Mouse (Mus musculus): ENCODE measurements at regions not wholly inside any gene's neighbourhood (a gene's known extent, or its start where the extent isn't known, plus 50 kb on each side); places are given as distances from the start of the nearest gene placed in this dataset.
A peak's percentile ranks its signal among the peaks of the same experiment; 100 is the strongest.

DNA sequence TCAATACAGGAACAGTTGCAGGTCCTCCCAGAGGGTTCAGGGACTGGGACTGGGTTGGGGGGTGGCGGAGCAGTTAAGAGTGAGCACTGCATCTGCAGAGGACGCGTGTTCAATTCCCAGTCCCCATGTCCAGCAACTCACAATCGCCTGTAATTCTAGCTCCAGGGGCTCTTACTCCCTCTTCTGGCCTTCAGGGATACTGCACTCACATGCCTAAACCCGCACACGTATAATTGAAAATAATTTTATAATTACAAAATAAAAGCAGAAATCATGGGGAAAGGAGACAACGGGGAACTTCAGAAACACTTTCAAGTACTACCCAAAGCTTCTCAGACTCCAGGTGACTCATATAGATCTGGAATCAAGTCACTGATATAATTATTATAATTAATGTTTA lies 448.8 kb downstream of the Zfp536 start:
- H3K9me3 ChIP-seq (ENCODE audit: control insufficient read depth, low read depth, low read length): no peaks in the 10 kb centered on the region
- ATAC-seq (ENCODE audit: insufficient number of reproducible peaks, insufficient read depth, low FRiP score, low read depth): no peak
- no peak overlapping the region for H3K4me2 ChIP-seq (replicated peaks; ENCODE audit: low read depth, low read length)
- H3K4me1 ChIP-seq (ENCODE audit: control insufficient read depth, insufficient read depth, low read length): no peaks in the 10 kb centered on the region
- 95% methylated on average over 7 of the region's 7 CpGs for WGBS
- H3K36me3 ChIP-seq (ENCODE audit: control insufficient read depth, insufficient read depth, low read length): no peaks in the 10 kb centered on the region
- no peaks in the 10 kb centered on the region for H3K27me3 ChIP-seq (ENCODE audit: control insufficient read depth, insufficient read depth, low read length)
- H3K9ac ChIP-seq (replicated peaks; ENCODE audit: low read depth, low read length): no peak overlapping the region
- H3K4me3 ChIP-seq (ENCODE audit: low read depth, low read length): no peak overlapping the region
- H3K27ac ChIP-seq (ENCODE audit: low read length): no peak overlapping the region

DNA sequence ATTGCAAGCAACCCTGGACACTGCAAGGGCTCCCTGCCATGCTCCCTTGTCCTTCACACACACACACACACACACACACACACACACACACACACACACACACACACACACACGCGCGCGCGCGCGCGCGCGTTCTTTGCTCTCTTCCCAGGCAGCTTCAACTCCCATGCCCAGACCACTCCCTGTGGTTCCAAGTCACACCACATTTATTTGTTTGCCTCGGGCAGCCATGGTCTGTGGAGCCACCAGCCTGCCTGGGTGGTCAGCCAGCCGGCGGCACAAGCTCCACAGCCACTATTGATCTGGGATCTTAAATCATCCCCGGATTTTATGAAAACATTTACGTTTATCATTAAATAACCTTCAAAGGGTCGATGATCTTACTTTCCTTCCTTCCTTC lies 440.0 kb downstream of the Zfp536 start:
- Histone ChIP-seq H3K27me3 (ENCODE audit: control insufficient read depth, insufficient read depth, low read length) (no peaks in the 10 kb centered on the region), H3K4me2 (replicated peaks; ENCODE audit: low read depth, low read length) (no peak overlapping the region), H3K9ac (replicated peaks; ENCODE audit: low read depth, low read length) (no peak overlapping the region), H3K27ac (ENCODE audit: low read length) (no peak overlapping the region), H3K4me1 (ENCODE audit: control insufficient read depth, insufficient read depth, low read length) (peaks cover 13% of the 10 kb centered on the region; the same call in 1 of the 2 replicates), H3K36me3 (ENCODE audit: control insufficient read depth, insufficient read depth, low read length) (no peaks in the 10 kb centered on the region), H3K9me3 (ENCODE audit: control insufficient read depth, low read depth, low read length) (no peaks in the 10 kb centered on the region), H3K4me3 (ENCODE audit: low read depth, low read length) (no peak overlapping the region)
- ATAC-seq (ENCODE audit: insufficient number of reproducible peaks, insufficient read depth, low FRiP score, low read depth): no peak
- 64% methylated on average over 16 of the region's 16 CpGs for WGBS

DNA sequence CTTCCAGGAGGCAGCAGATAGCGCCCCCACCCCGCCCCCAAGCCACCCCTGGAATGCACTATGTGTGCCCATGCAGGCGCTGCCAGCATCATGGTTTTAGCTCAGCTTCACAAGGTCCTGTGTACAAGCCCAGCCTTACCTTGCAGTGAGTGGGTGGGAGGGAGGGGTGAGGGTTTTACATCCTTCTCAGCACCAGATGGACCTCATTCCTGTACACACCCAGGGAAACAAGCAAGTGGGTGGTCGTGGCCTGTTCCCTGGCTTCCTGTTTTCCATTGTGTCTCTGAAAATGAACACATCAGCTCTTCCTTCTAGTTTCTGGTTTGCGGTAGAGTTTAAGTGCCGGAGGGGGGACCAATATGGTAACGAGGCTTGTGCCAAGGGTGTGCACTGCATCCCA lies 438.2 kb downstream of the Zfp536 start:
- Histone ChIP-seq H3K9ac (replicated peaks; ENCODE audit: low read depth, low read length) (no peak overlapping the region), H3K27ac (ENCODE audit: low read length) (no peak overlapping the region), H3K27me3 (ENCODE audit: control insufficient read depth, insufficient read depth, low read length) (no peaks in the 10 kb centered on the region), H3K4me1 (ENCODE audit: control insufficient read depth, insufficient read depth, low read length) (peaks cover 13% of the 10 kb centered on the region; the same call in 1 of the 2 replicates), H3K36me3 (ENCODE audit: control insufficient read depth, insufficient read depth, low read length) (no peaks in the 10 kb centered on the region), H3K4me2 (replicated peaks; ENCODE audit: low read depth, low read length) (no peak overlapping the region), H3K4me3 (ENCODE audit: low read depth, low read length) (no peak overlapping the region), H3K9me3 (ENCODE audit: control insufficient read depth, low read depth, low read length) (no peaks in the 10 kb centered on the region)
- 65% methylated on average over 7 of the region's 7 CpGs for WGBS
- no peak for ATAC-seq (ENCODE audit: insufficient number of reproducible peaks, insufficient read depth, low FRiP score, low read depth)

DNA sequence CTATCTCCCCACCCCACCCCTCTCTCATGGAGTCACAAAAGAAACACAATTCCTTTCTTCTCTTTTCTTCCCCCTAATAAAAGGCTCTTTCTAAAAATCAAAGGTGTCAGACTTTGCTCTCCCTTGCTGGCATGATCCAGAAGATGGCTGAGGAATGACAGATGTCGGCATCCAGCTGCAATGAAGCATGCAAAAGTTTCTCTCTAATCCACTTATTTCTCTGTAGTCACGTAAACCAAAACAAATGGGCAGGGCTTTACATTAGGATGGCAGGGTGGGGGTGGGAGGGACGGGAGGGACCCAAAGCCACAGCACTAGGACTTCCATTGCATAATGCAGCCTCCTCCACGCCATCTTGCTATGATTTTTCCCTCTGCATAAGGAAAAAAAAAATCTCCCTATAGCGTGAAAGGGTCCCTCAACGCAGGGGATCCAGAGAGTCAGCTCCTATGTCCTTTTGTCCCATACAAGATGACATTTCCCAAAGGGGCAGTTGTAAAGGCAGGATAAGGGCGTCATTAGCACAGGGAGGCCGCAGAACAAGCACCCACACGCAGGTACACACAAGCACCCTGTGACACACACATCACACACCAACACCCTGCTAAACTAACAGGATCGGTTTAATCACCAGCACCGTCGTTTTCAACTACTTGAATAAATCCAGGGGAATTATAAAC lies 437.1 kb downstream of the Zfp536 start:
- Histone ChIP-seq H3K4me1 (ENCODE audit: control insufficient read depth, insufficient read depth, low read length) (peaks cover 13% of the 10 kb centered on the region; the same call in 1 of the 2 replicates), H3K27me3 (ENCODE audit: control insufficient read depth, insufficient read depth, low read length) (no peaks in the 10 kb centered on the region), H3K9ac (replicated peaks; ENCODE audit: low read depth, low read length) (peak overlapping the region; percentile 29; the same call in 1 of the 2 replicates), H3K36me3 (ENCODE audit: control insufficient read depth, insufficient read depth, low read length) (no peaks in the 10 kb centered on the region), H3K4me3 (ENCODE audit: low read depth, low read length) (peak overlapping the region; percentile 32), H3K9me3 (ENCODE audit: control insufficient read depth, low read depth, low read length) (no peaks in the 10 kb centered on the region), H3K4me2 (replicated peaks; ENCODE audit: low read depth, low read length) (peak overlapping the region; percentile 65), H3K27ac (ENCODE audit: low read length) (no peak overlapping the region; the same call in 1 of the 2 replicates)
- ATAC-seq (ENCODE audit: insufficient number of reproducible peaks, insufficient read depth, low FRiP score, low read depth): no peak
- 14% methylated on average over 12 of the region's 12 CpGs for WGBS

DNA sequence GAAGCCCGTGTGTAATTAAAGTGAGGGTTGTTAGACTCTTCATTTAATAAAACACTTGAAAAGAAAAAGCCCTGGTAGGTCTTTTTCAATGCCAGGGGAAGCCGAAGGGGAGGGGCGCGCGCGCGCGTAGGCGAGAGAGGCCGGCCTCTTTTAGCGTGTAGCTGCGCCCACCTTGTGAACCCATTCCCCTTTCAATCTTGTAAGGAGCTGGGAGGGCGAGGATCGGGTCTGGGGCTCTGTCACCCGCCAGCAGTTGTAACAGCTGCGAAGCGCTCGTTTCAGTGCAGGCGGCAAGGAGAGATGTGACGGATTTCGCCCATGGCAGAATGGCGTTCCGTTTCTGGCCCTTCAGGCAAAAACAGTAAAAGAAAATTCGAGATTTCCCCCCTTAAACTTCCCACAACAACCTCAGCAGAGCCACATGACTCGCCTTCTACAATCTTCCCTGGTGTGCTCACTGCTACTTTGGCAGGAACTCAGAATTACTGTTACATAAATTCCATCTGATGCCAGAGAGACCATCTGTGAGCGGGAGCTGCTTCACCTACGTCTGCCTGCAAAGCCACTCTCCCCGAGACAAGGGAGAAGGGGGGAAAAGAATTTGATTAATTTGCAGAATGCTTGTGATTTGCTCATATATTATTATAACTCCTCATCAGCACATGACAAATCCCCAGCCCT lies 436.4 kb downstream of the Zfp536 start:
- Histone ChIP-seq H3K4me1 (ENCODE audit: control insufficient read depth, insufficient read depth, low read length) (peaks cover 13% of the 10 kb centered on the region; the same call in 1 of the 2 replicates), H3K9me3 (ENCODE audit: control insufficient read depth, low read depth, low read length) (no peaks in the 10 kb centered on the region), H3K36me3 (ENCODE audit: control insufficient read depth, insufficient read depth, low read length) (no peaks in the 10 kb centered on the region), H3K4me2 (replicated peaks; ENCODE audit: low read depth, low read length) (peak overlapping the region; percentile 65), H3K4me3 (ENCODE audit: low read depth, low read length) (peak overlapping the region; percentile 32), H3K27ac (ENCODE audit: low read length) (peak overlapping the region; percentile 41; the same call in 1 of the 2 replicates), H3K9ac (replicated peaks; ENCODE audit: low read depth, low read length) (peak overlapping the region; percentile 29; the same call in 1 of the 2 replicates), H3K27me3 (ENCODE audit: control insufficient read depth, insufficient read depth, low read length) (no peaks in the 10 kb centered on the region)
- 5% methylated on average over 28 of the region's 28 CpGs for whole genome bisulfite sequencing
- ATAC-seq (ENCODE audit: insufficient number of reproducible peaks, insufficient read depth, low FRiP score, low read depth): no peak

DNA sequence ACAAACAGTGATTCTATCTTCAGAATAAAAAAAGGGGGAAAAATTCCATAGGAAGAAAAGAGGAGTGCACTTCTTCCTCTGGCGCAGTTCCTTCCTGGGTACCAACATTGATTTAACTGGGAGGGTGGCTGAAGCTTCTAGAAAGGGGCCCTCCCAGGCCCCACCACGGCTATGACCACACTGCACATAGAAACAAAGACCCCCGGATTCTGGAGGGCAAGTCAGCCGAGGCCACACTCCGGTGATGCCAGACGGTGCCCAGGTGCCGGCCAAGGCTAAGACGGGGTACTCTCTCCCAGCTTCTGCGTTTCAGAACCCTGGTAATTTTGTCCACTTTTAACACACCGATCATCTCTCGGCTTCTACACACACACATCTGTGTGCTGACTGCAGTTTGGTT lies 435.8 kb downstream of the Zfp536 start:
- H3K4me2 ChIP-seq (replicated peaks; ENCODE audit: low read depth, low read length): no peak overlapping the region; the same call in 1 of the 2 replicates
- ATAC-seq (ENCODE audit: insufficient number of reproducible peaks, insufficient read depth, low FRiP score, low read depth): no peak
- no peak overlapping the region for H3K9ac ChIP-seq (replicated peaks; ENCODE audit: low read depth, low read length)
- H3K4me3 ChIP-seq (ENCODE audit: low read depth, low read length): no peak overlapping the region
- H3K27ac ChIP-seq (ENCODE audit: low read length): no peak overlapping the region; the same call in 1 of the 2 replicates
- peaks cover 13% of the 10 kb centered on the region; the same call in 1 of the 2 replicates for H3K4me1 ChIP-seq (ENCODE audit: control insufficient read depth, insufficient read depth, low read length)
- H3K36me3 ChIP-seq (ENCODE audit: control insufficient read depth, insufficient read depth, low read length): no peaks in the 10 kb centered on the region
- WGBS: 57% methylated on average over 11 of the region's 11 CpGs
- no peaks in the 10 kb centered on the region for H3K27me3 ChIP-seq (ENCODE audit: control insufficient read depth, insufficient read depth, low read length)
- H3K9me3 ChIP-seq (ENCODE audit: control insufficient read depth, low read depth, low read length): no peaks in the 10 kb centered on the region

DNA sequence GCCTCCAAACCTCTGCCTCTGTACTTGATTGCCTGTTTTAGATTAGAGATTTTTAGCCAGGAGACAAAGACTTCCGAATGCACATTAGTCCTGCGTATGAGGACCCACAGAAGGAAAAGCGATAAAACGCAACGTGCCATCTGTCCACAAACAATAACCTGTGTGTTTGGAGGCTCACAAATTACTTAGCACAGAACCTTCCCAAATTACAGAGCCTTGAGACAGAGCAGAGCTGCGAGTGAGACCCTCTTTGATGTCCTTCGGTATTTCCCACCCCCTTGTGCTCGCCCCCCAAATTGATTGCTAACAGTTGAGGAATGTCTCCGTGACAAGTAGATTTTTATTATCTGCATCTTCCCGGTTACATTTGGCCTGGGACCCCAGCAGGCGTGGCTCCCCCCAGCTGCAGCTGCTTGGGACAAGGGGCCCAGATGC lies 435.4 kb downstream of the Zfp536 start:
- Histone ChIP-seq H3K9ac (replicated peaks; ENCODE audit: low read depth, low read length) (no peak overlapping the region), H3K4me1 (ENCODE audit: control insufficient read depth, insufficient read depth, low read length) (peaks cover 13% of the 10 kb centered on the region; the same call in 1 of the 2 replicates), H3K27me3 (ENCODE audit: control insufficient read depth, insufficient read depth, low read length) (no peaks in the 10 kb centered on the region), H3K36me3 (ENCODE audit: control insufficient read depth, insufficient read depth, low read length) (no peaks in the 10 kb centered on the region), H3K27ac (ENCODE audit: low read length) (no peak overlapping the region), H3K4me2 (replicated peaks; ENCODE audit: low read depth, low read length) (no peak overlapping the region; the same call in 1 of the 2 replicates), H3K9me3 (ENCODE audit: control insufficient read depth, low read depth, low read length) (no peaks in the 10 kb centered on the region), H3K4me3 (ENCODE audit: low read depth, low read length) (no peak overlapping the region)
- ATAC-seq (ENCODE audit: insufficient number of reproducible peaks, insufficient read depth, low FRiP score, low read depth): no peak
- 19% methylated on average over 11 of the region's 11 CpGs for WGBS

DNA sequence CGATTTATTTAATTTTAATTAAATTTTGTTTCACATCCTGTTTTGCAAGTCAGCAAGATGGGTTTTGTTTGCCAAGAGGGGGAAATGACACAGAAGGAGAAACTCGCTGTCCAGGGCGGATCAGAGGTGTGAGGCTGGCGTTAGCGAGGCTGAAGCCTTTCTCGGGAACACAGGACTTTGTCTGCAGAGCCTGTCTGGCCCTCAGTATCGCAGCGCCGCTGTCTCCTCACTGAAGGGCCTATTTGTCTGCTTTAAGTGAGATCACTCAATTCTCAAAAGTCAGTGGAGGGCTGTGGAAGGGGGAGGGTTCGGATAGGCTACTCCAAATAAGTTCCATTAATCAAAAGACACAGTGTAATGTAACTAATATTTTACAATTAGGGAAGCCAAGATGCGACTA lies 430.8 kb downstream of the Zfp536 start:
- Histone ChIP-seq H3K27me3 (ENCODE audit: control insufficient read depth, insufficient read depth, low read length) (no peaks in the 10 kb centered on the region), H3K27ac (ENCODE audit: low read length) (no peak overlapping the region), H3K4me2 (replicated peaks; ENCODE audit: low read depth, low read length) (peak overlapping the region; percentile 72), H3K4me1 (ENCODE audit: control insufficient read depth, insufficient read depth, low read length) (0 out of 2 replicates have a peak, but pooled peaks cover 10% of the 10 kb centered on the region), H3K4me3 (ENCODE audit: low read depth, low read length) (peak overlapping the region; percentile 11; the same call in 1 of the 2 replicates), H3K9ac (replicated peaks; ENCODE audit: low read depth, low read length) (no peak overlapping the region), H3K36me3 (ENCODE audit: control insufficient read depth, insufficient read depth, low read length) (no peaks in the 10 kb centered on the region), H3K9me3 (ENCODE audit: control insufficient read depth, low read depth, low read length) (no peaks in the 10 kb centered on the region)
- ATAC-seq (ENCODE audit: insufficient number of reproducible peaks, insufficient read depth, low FRiP score, low read depth): peak; percentile 50; the same call in 1 of the 2 replicates
- WGBS: 14% methylated on average over 11 of the region's 11 CpGs

Measured in stomach, embryonic 14.5 days (tissue).